Mouse (Mus musculus) mouse embryonic stem cell (cell line): ENCODE results near the gene Eed.

Experiments used
- in situ Hi-C, 2 experiments: fragments of 300-500 bp; cut with MboI; formaldehyde crosslinking; loops; 1 replicate in 1 of 2; 3 replicates in 1 of 2; pipeline ENCODE4 v1.14.3; 2019 to 2020; ENCODE audit warnings: low sequenced_read_pairs in 2 of 2, low pct_unique_long_range_greater_than_20kb in 1 of 2, mixed read lengths in 1 of 2; ENCODE audit not compliant: unreplicated experiment in 1 of 2

Eed gene

GRCm38 (mm10) chr7:89923441-89924180 lies 57.2 kb downstream of the Eed start:
- in situ Hi-C loops = no loop called here

- in situ Hi-C loops = no loop called here
These were observed 63.0 kb downstream of the Eed start for GRCm38 (mm10) chr7:89917776-89918175.

GRCm38 (mm10) chr7:89916711-89917110 lies 64.1 kb downstream of the Eed start:
- in situ Hi-C loops = no loop called here

- in situ Hi-C loops = no loop called here
These were observed 67.2 kb downstream of the Eed start for GRCm38 (mm10) chr7:89913432-89914158.

- in situ Hi-C loops = no loop called here
These were observed 68.4 kb downstream of the Eed start for GRCm38 (mm10) chr7:89912356-89912755.

- in situ Hi-C loops = no loop called here
These were observed 71.1 kb downstream of the Eed start for GRCm38 (mm10) chr7:89909711-89910110.

GRCm38 (mm10) chr7:89908899-89909621 lies 71.7 kb downstream of the Eed start:
- in situ Hi-C loops = no loop called here

- in situ Hi-C loops = no loop called here
These were observed 72.4 kb downstream of the Eed start for GRCm38 (mm10) chr7:89908421-89908820.

- in situ Hi-C loops = no loop called here
These were observed 72.8 kb downstream of the Eed start for GRCm38 (mm10) chr7:89907950-89908349.
